Mouse (Mus musculus): Measurements from ENCODE around the gene Insm2.

GRCm38 (mm10) chr12:55623254-55623653 lies 24.0 kb downstream of the Insm2 start:
- TF ChIP-seq CTCF (IDR thresholded peaks at IDR 0.05; ENCODE audit: control insufficient read depth, insufficient read depth, insufficient read length) (no peak), MAX (IDR thresholded peaks at IDR 0.05) (no peak), CEBPB (IDR thresholded peaks at IDR 0.05; ENCODE audit: low read depth) (no peak), MYOD1 (IDR thresholded peaks at IDR 0.05; ENCODE audit: control insufficient read depth, insufficient read length, low read depth) (no peak), FOSL1 (IDR thresholded peaks at IDR 0.05; ENCODE audit: insufficient read depth, low read length, poor library complexity, severe bottlenecking) (no peak)
